Mouse (Mus musculus): ENCODE data around the gene Abca8a.

DNA sequence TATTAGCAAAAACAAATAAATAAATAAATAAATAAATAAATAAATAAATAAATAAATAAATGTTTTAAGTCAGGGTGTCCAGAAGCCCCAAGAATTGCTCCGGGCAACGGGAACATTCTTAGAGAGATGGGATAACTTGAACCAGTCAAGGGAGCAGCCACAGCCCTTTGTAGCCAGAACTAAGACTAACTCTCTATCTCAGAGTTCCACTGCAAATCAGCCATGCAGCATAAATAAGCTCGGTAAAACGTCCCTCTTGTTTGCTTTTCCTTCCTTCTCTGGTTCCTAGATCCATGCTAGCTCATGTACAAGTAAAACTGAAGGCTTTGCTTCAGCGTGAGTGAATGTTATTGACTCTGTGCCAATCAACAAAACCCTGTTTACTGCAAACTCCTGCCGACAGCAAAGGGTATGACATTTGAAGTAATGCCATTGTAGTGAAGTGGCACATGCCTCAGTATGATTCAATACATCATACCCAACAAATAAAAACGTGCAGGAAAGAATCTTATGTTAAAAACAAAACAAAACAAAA, 865 bp downstream of the Abca8a start:
- TF ChIP-seq EP300 (optimal IDR thresholded peaks at IDR 0.05) = no peak
- no peak; the same call in 1 of the 2 replicates for TF ChIP-seq CTCF (IDR thresholded peaks at IDR 0.05; ENCODE audit: low read depth)

Measured in stomach, postnatal 0 days (tissue).